Mouse (Mus musculus) spleen, adult 2 months (tissue): ENCODE data around the gene Wdr70.

Experiments
- CTCF ChIP-seq: fragments of 200-500 bp; IDR thresholded peaks from 2 replicates; pipeline ENCODE4 v1.5.1; 2011; ENCODE audit warnings: mild to moderate bottlenecking, inconsistent platforms; ENCODE audit not compliant: insufficient read depth, insufficient read length, insufficient replicate concordance; ENCODE audit errors: extremely low read depth
- POLR2A ChIP-seq: fragments of 200-500 bp; IDR thresholded peaks from 2 replicates; pipeline ENCODE4 v1.6.1; 2011; ENCODE audit warnings: low read depth, low read length, inconsistent platforms

DNA sequence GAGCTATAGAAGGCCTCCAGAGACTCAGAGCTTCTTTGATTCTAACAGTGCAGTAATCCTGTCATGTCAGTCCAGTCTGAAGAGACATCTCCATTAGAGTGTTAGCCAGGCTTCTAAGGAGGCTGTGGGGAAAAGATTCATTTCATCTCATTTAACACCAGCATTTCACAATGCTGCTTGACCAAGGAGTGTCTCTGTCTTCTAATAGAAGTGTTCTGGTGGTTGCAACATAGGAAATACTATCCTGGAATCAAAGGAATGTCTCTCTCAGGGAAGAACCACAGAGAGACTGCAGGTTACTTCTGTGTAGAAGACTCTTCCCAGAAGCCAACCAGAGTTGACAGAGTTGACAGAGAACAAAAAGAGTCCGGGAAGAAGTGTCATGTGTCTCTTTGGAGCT is 257.3 kb downstream of the Wdr70 start:
- TF ChIP-seq CTCF, result no peak
- TF ChIP-seq POLR2A, result no peak
